Mouse (Mus musculus) 3134 (cell line): Measurements from ENCODE around the gene Nfil3.

Experiments
- DNase-seq: peaks from one replicate; pipeline ENCODE4 v3.0.0-alpha.2; 2011; ENCODE audit warnings: low spot score; ENCODE audit not compliant: insufficient read length; ENCODE audit errors: extremely low read depth

The Nfil3 gene

GRCm38 (mm10) chr13:52944116-52944515, 36.8 kb downstream of the Nfil3 start:
- peak; percentile 19 for DNase-seq

DNA sequence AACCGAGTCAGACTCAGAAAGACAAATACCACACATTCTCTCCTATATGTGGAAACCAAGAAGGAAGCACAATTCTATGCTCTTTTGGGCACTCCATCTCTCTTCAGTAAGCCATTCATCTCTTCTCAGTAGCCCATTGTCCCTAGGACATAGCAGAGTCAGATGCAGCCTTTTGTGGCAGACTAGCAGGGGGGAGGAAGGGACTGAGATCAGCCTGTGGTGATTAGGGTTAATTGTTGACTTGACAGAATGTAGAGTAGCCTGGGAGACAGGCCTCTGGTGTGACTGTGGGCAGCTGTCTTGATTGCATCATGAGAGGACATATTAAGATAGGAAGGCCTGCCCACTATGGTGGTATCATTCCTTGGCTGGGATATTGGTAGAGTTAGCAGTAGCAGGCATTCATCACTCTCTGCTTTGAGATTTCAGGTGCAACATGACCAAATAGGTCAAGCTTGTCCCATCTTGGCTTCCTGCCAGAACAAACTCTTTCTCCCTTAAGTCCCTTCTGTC, 37.9 kb downstream of the Nfil3 start:
- no peak for DNase-seq

DNA sequence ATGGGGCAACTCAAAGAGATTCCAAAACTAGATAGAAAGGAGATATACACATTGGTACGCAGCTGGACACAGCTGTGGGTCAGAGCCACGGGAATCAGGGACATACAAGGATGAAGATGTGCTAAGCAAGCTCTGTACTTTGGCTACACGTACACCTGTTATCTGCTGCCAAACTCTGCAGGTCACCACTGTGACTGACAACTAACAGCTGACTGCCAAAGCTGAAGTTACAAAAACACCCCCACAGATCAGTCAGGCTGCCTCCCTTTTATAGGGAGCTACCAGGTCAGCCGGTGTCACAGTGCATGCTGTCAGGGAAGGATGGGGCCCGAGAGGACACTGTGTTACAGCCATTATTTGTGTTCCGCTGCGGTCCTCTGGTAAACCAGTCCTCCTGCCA, 39.9 kb downstream of the Nfil3 start:
- no peak for DNase-seq

- DNase-seq, result no peak
These were observed 50.3 kb downstream of the Nfil3 start for GRCm38 (mm10) chr13:52930582-52930981.

- DNase-seq, result peak; percentile 88
These were observed 51.4 kb downstream of the Nfil3 start, which contains the start of gene Auh for GRCm38 (mm10) chr13:52929209-52930171. Auh (minus strand) TSS chr13:52929681.

GRCm38 (mm10) chr13:52928392-52928791, 52.5 kb downstream of the Nfil3 start:
- no peak for DNase-seq

- no peak for DNase-seq
These were observed 56.4 kb downstream of the Nfil3 start for GRCm38 (mm10) chr13:52924457-52924856.

DNA sequence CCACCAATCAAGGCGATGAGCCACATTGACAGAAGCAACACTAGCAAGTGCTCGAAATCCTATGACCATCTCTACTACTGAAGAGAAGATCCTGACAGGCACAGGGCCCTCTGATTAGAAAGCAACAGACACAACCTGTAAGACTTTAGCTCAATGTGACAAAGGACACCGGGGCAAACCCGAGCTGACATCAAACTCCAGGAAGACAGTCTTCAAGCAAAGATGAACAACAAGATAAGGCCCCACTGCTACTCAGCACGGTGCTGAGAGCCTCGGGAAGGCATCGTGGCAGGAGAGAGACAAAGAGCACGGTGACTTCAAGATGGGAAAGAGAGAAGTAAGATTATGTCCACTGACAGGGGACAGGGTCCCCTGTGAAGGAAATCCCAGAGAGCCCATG, 58.9 kb downstream of the Nfil3 start:
- no peak for DNase-seq

GRCm38 (mm10) chr13:52921065-52921825, 59.6 kb downstream of the Nfil3 start:
- DNase-seq, result no peak

- no peak for DNase-seq
These were observed 61.0 kb downstream of the Nfil3 start for GRCm38 (mm10) chr13:52919790-52920352.

GRCm38 (mm10) chr13:52918333-52918732, 62.5 kb downstream of the Nfil3 start:
- DNase-seq, result no peak
